Mouse (Mus musculus) CD4-positive, CD25-positive, alpha-beta regulatory T cell, adult 2 months (primary cell): ENCODE measurements around the gene Eml1.
A peak's percentile ranks its signal among the peaks of the same experiment; 100 is the strongest.

Experiments
- DNase-seq: peaks from one replicate; pipeline ENCODE4 v3.0.0-alpha.2; 2012; ENCODE audit warnings: low read depth, low spot score

The Eml1 gene

DNA sequence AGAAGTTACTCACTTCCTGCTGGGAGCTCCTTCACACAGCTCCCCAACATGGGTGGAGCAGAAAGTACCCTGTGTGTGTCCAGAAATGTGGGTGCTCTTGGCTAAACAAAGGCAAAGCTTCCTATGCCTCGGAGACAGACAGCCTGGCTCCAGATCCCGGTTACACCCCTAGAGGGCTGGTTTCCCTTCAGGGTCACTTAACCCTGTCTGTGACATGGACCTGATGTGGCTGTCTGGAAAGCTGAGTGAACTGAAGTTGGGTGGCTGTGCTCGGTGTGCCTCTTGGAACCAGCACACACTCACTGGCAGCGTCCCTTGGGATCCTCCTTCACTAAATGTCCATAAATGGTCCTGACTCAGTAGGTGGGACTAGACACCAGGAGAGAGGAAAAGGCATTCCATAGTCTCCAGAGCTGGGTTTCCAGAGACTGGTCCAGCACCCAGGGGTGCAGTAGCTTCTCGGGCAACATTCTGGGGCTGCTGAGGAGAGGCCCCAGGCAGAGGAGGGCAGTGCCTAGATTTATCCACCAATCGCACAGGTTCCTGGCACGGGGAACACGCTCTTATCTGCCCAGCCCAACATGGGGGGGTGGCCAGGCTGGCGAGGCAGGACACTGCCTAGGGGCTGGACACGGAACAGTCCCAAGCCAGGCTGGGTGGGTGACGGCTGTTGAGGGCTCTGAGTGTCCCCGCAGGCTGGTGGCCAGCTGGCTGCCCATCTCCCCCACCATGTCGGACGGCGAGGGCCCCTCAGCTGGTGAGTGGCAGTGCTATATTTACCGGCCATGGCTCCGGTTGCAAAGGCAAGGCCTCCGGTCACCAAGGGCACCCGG, at the start of gene Eml1:
Eml1 (plus strand) TSS at position 362 of the 833 bp plus-strand sequence.
- DNase-seq, result no peak

DNA sequence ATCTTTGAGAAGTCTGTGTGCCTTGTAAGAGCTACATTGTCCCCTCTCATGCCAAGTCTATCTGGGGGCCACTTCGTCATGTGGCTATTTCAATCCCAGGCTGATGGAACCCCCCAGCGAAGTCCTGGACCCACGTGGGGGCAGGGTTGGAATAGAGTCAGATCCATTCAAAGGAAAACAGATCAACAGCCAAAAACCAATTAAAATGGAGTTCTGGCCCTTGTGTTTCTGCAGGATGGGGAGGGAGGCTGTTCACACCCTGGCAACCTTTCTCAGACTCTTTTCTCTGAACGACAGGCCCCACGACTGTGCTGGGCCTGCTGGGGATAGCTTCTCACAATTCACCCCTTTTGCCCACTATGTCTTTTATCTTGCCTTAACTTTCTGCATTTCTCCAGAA, 44.4 kb upstream of the Eml1 start:
- no peak for DNase-seq

DNA sequence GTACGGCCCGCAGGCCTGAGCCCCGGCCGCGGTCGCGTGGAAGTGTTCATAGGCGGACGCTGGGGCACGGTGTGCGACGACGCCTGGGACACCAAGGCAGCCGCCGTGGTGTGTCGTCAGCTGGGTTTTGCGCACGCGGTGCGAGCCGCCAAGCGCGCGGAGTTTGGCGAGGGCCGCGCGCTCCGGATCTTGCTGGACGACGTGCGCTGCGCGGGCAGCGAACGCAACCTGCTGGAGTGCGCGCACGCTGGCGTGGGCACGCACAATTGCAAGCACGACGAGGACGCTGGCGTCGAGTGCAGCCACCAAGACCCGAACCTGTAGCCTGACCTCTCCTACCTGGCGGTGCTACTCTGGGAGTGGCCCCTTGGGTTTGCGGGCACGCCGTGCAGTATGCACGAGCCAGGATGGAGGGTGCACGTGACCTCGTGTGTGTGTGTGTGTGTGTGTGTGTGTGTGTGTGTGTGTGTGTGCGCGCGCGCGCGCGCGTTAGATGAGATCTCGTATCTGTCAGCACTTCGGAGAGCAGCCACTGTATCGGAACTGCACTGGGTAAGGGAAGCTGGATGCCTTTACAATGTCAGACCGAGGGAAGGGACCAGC, 42.8 kb upstream of the Eml1 start:
- no peak for DNase-seq

DNA sequence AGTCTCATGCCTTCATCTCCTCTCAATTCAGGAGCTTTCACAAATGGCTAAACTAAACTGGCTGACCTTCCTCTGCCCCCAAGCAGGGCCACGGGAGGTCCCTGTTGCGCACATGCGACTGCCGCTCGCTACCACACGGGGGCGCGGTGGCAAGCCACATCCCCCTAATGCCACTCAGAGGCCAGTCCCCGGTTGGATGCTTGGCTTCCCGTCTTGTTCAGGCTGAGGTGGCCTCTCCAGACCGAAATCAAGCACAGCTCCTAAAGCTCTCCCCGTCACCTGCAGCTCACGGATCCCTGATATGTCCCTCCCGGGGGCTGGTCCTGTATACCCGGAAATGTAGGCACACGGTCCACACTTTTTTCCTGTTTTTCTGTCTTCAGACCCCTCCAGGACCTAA, 37.7 kb upstream of the Eml1 start:
- DNase-seq, result peak; percentile 82

DNA sequence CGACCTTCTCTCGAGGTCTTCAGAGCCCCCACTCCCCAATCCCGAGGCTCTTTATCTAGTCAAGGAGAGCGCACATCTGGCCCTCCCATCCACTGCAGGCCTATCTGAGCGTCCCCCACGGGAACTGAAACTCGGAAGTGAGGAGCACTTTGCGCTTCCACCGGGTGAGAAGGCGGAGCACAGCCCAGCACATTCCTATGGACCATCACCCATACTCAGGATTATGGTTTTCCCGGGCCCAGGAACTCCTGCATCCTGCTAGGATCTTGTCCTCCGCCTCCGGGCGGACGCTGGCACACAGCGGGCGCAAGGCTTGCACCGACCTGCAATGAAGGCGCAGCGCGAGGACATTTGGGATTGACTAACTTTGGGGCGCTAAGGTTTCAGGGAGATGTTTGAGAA, 37.3 kb upstream of the Eml1 start:
- peak; percentile 48 for DNase-seq

DNA sequence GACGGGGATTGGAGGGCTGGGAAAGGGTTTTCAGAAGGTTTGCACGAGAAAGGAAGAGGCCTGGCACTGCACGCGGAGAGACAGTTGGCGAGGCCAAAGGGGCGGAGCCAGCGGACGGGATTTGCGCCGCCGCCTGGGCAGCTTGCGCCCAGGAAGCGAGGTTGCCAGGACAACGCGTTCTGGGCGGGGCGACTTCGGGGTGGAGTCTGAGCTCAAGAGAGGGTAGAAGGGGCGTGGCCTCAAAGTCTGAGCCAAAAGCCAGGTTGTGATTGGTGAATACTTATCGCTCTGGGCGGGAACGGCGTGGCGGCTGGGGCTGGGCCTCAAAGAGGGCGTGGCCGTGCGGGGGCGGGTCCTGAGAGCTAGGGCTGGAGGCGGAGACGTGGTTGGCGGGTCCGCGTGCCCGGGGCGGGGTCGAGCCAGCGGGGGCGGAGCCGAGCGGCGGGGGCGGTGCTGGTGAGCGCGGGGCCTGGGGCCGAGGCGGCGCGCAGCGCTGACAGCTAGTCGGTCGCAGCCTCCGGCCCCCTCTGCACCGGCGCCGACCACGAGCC, 36.8 kb upstream of the Eml1 start, which contains the start of gene Cyp46a1:
Cyp46a1 (plus strand) TSS at position 487 of the 551 bp plus-strand sequence.
- DNase-seq, result peak; percentile 96

DNA sequence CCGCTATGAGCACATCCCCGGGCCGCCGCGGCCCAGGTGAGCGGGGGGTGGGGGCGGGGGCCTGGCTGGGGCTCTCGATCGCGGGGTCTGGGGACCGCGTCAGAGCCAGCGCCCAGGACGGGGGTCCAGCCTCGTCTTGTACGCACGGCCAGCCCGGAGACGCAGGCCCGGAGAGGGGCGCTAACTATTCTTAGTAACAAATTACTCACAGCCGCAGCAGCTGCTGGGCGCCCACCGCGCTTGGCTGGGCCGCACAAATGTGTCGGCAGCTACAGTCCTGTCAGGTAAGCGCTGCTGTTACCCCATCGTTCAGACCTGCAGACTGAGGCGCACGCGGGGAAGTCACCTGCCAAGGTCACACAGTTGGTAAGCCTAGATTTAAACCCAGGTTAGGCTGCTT, 36.2 kb upstream of the Eml1 start:
- no peak for DNase-seq

DNA sequence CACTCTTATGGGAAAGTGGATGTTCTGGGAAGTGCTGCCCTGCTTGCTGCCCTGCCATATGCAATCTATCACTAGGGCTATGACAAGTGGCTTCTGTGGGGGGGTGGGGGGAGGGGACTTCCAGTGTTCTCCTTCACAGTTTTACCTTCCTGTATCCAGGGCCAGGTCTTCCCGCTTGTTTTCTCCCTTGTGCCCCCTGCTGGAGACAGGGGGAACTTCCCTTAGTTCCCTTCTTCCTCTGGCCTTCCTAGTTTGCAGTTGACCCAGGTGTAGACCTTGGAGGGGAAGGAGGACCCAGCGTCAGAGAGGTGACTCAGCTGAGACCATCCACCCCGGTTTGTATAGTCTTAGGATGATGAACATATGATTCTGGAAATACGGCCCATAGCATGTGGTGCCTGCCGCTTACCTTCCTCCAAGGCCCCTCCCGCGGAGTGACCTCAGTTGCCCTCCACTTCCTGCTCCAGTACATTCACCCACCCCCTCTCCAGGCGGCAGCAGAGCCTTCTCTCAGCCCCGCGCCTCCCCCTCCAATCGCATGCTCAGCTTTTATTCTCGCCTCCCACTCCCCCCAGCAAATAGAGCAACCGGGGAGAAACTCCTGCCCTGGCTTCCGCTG, 32.1 kb upstream of the Eml1 start:
- DNase-seq, result peak; percentile 59

DNA sequence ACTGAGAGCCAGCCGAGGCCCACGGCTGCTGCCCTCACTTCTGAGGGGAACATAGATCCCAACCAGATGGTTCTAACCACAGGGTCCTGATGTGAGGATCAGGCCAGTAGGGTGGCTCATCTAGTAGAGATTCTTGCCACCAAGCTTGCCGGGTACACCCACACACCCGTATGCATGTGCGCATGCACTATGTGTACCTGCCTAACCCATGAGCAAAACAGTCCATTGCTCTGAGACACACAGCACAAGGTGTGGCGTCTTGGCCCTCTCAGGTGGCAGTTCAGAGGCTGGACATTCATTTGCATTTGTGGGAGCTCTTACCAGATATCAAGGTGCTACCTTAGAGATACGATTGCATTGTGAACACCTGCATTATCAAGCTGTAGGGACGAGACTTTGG, 22.6 kb upstream of the Eml1 start:
- no peak for DNase-seq

DNA sequence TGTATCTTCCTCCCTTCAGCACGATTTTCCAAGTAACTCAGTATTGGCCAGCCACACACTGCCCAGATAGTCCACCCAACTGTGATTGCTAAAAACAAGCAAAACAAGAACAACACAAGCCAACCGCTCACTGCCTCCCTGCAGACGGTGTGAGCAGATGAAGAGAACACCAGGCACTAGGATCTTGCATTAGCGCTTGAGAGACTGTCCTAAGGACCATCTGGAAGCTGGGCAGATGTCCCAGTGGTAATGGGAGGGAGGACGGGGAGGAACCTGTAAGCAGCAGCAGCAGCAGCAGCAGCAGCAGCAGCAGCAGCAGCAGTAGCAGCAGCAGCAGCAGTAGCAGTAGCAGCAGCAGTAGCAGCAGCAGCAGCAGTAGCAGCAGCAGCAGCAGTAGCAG, 21.7 kb upstream of the Eml1 start:
- no peak for DNase-seq

DNA sequence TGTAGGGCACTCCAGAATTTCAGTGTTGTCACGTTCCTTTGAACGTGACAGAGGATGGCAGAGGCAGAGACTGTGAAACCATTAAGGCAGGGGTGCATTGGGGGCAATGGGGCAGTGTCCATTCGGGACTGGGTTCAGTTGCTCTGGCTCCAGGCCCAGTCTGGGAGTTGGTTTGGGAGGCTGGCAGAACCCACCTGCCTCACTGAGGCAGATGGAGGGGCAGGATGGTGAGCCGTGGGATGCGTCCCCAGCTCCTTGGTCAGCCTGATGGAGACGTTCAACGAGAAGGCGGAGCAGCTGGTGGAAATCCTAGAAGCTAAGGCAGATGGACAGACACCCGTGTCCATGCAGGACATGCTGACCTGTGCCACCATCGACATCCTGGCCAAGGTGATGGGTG, 19.8 kb upstream of the Eml1 start:
- no peak for DNase-seq

DNA sequence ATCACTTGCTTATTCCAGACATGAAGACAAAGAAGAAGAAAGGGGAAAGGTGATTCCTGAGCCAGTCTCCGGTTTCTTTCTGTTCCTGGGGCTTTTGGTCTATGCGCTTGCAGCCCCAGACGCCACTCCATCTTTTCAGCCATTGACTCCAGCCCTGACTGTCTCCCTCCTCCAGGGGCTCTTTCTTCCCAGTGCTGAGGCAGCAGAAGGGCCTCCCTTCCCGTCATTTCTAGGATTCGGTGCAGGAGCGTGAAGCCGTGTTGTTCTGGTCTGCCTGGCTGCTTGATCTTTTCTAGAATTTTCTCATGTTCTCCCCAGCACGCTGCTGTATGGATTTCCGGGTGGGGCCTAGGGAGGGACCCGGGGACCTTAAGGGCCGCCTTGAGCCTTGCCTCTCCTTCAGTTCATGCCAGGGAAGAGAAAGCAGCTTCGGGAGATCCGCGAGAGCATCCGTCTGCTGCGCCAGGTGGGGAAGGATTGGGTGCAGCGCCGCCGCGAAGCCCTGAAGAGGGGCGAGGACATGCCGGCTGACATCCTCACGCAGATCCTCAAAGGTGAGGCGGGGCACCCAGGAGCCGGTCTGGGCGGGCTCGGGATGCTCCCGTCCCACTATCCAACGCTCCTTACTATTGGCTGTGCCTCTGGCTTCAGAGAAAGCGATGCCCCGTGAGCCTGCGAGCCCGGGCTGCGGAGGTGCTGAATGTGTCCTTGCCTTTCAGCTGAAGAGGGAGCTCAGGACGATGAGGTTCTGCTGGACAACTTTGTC, 18.2 kb upstream of the Eml1 start:
- DNase-seq, result no peak

DNA sequence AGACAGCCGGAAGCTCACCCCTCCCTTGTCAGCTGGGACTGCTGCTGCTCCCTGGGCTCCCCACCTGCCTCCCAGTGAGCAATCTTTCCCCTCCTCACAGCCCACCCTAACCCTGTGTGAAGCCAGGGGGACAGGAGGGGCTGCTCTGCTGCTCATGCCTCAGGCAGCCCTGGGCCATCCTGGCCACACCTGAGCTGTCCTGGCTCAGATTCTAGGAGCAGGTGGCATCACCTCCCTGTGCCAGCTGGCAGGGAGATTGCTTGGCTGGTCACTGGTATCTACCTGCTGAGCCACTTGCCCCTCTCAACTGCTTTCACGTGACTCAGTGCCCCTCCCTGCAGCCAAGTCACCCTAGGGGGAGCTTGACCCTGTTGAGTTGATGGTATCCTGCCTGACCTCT, 16.5 kb upstream of the Eml1 start:
- DNase-seq, result no peak

DNA sequence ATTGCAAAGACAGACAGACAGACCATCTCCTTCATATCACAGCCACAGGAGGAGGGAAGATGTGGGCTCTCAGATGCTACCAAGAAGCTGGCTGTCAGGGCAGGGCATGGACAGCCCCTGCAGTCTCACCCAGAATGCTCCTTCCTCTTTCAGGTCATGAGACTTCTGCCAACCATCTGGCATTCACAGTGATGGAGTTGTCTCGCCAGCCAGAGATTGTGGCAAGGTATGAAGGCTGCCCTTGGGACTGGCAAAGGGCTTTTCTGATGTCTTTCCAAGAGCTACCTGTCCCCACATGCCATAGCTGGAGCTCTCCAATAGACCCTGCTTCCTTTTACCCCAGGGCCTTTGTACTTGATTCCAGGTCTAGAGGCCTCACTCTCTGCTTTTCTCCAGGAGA, 15.5 kb upstream of the Eml1 start:
- no peak for DNase-seq

DNA sequence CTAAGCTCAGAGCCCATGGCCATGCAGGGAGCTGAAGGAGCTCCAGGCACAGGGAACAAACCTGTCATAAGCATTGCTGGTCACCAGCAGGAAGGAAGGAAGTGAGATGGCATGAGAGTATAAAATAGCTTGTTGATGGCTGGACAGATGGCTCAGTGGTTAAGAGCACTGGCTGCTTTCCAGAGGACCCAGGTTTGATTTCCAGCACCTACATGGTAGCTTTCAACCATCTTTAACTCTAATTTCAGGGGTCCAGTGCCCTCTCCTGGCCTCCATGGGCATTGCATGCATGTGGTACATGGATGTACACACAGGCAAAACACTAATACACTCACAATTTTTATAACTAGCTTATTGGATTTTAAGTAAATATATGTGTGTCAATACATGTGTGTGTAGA, 14.8 kb upstream of the Eml1 start:
- no peak for DNase-seq

DNA sequence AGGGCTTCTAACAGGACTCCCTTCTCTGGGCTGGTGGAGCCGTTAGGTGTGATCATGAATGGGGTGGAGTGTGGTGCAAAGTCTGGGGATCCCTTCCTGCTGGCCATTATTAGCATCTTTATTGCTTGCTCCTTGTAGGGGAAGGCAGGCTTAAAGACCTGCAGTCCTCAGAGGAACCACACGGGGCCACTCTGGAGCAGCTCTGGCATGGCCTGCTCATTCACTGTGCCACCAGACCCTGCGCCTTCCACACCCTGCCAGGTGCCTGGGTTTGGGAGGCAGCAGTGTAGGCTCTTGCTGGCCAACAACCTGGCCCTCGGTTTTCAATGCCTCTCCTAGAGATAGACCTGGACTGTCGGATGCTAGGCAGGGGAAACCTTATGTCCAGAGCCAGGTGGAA, 7.0 kb upstream of the Eml1 start:
- peak; percentile 61 for DNase-seq

DNA sequence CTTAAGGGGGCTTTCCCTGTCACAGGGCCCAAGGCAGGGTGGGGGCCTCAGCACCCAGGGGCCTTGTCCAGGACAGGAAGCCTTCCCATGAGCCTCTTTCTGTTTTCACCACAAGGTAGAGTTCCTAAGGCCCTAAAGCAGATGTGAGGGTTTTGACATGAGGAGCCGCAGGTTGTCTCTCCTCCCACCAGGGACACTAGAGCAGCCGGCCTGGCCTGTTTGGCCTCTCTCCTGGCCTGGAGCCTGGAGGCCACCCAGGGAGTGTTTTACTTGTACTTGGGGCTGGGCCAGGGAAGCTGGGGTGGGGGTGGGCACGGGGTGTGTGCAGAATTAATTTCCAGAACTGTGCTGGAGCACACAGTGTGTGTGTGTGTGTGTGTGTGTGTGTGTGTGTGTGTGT, 5.4 kb upstream of the Eml1 start:
- DNase-seq, result no peak

DNA sequence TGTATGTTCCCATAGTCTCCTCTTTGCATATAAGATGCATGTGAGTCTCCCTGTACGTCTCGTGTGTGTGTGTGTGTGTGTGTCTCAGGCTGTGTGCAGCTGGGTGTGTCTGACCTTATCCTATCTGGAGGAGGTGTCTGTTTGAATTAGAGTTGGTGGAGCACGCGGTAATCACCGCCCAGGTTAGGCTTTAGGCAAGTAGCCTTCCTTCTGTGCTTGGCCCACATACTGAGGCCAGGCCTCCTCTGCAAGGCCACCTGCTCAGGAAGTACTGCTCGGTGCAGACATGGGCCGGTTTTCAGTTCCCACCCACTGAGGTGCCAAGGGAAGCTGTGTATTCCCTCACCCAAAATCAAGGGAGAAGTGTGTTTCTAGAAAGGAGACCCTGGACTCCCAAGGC, 4.9 kb upstream of the Eml1 start:
- DNase-seq, result no peak

DNA sequence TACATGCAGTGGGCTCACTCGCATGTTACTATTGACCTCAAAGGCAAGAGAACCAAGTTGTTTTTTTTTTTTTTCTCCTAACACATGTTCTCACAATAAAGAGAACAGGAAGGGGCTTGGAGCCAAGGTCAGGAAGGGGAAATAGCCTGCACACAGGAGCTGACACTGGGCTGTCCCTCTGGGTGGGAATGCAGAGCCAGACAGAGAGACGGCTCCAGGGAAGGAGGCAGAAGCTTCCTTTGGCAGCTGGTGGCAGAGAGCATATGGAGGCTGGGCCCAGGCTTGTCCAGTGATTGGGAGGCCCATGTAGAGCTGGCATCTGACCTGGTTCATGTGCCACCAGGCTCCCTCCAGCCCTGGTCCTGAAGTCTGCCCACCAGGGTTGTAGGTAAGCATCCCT, 2.8 kb upstream of the Eml1 start:
- DNase-seq, result no peak

DNA sequence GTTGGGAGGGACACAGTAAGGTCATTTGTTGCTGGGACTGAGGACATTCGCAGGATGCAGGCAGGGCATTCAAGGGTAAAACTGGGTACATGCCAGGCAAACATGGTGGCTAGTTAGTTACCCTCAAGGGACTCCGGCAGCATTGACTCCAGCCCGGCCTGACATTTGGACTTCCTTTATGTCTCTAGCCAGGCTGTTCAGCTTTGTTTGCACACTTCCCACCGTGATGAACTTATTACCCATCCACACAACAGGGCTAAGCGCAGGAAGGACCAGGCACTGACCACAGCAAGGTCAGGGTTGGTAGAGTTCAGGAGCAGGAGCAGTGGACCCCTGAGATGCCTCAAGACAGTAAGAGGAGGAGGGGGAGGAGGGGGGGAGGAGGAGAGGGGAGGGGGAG, 1.8 kb upstream of the Eml1 start:
- DNase-seq, result no peak

DNA sequence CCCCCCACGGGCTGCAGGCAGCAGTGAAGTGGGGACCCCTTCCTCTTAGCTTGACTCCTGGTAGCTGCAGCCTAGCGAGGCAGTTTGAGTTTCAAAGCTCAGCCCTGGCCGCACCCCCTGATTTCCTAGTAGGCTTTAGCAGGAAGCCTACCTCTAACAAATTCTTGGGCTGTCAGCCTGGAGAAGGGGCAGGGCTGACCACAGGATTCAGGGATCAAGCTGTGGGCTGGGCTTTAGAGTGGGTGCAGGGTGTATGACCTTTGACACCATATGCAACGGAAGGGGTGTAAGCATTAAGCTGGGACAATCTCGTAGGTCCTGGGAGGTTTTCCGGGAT, 640 bp downstream of the Eml1 start:
- no peak for DNase-seq

DNA sequence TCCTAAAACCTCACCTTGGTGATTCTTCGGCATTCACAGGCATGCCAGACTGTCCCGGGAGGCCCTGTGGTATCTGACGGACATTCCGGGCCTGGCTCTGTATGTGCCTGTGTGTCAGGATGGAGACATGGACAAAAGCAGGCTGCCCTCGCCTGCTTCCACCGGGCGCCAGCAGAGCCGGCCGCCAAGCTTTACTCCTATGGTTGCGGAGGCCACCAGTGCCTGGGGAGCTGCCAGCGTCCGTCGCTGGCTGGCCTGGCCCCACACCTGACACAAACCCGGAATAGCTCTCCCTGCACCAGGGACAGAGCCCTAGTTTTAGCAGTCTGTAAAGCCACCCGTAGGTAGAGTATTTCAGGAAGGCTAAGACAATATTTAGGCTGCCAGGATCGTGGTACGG, 1.5 kb downstream of the Eml1 start:
- no peak for DNase-seq
